Mouse (Mus musculus) testis, adult 2 months (tissue): ENCODE measurements around the gene A1bg. TPM values are rescaled to one million over a fixed set of nuclear protein-coding genes. Genes with fewer than 3 reads are reported as not detected.
A peak's percentile ranks its signal among the peaks of the same experiment; 100 is the strongest.

Experiments used
- H3K27ac ChIP-seq: fragments of 200-500 bp; 2 replicates; pipeline ENCODE4 v1.5.1; 2012; ENCODE audit warnings: low read depth, low read length; ENCODE audit not compliant: control insufficient read depth, insufficient read depth
- H3K27me3 ChIP-seq: fragments of 200-500 bp; 2 replicates; pipeline ENCODE4 v1.6.1; 2012; ENCODE audit warnings: mild to moderate bottlenecking, low read length, moderate library complexity; ENCODE audit not compliant: control insufficient read depth, insufficient read depth
- H3K36me3 ChIP-seq: fragments of 200-500 bp; 2 replicates; pipeline ENCODE4 v1.6.1; 2012; ENCODE audit warnings: mild to moderate bottlenecking, low read length; ENCODE audit not compliant: control insufficient read depth, insufficient read depth
- H3K4me1 ChIP-seq: fragments of 200-500 bp; 2 replicates; pipeline ENCODE4 v1.6.1; 2012; ENCODE audit warnings: low read length; ENCODE audit not compliant: control insufficient read depth, insufficient read depth
- H3K4me3 ChIP-seq: fragments of 200-500 bp; 2 replicates; pipeline ENCODE4 v1.5.1; 2012; ENCODE audit warnings: low read depth, mild to moderate bottlenecking, low read length, moderate library complexity, mixed read lengths; ENCODE audit not compliant: control insufficient read depth
- CTCF ChIP-seq: fragments of 200-500 bp; IDR thresholded peaks from 2 replicates; pipeline ENCODE4 v1.5.1; 2012; ENCODE audit warnings: low read depth, mild to moderate bottlenecking, inconsistent platforms, low read length, moderate library complexity; ENCODE audit not compliant: control insufficient read depth, insufficient read depth, insufficient replicate concordance
- POLR2A ChIP-seq: fragments of 200-500 bp; IDR thresholded peaks from 2 replicates; pipeline ENCODE4 v1.6.1; 2012; ENCODE audit warnings: low read depth, mild to moderate bottlenecking, inconsistent platforms, low read length, moderate library complexity; ENCODE audit not compliant: control insufficient read depth
- polyA plus RNA-seq: library from polyadenylated mRNA; depleted of rRNA; stranded (reverse); fragments of >200 nt; gene quantifications from 2 replicates; pipeline ENCODE4 v1.2.3, GENCODE M21; 2012; rRNA removed

The A1bg gene
- polyA plus RNA-seq, 1 experiment = not detected

DNA sequence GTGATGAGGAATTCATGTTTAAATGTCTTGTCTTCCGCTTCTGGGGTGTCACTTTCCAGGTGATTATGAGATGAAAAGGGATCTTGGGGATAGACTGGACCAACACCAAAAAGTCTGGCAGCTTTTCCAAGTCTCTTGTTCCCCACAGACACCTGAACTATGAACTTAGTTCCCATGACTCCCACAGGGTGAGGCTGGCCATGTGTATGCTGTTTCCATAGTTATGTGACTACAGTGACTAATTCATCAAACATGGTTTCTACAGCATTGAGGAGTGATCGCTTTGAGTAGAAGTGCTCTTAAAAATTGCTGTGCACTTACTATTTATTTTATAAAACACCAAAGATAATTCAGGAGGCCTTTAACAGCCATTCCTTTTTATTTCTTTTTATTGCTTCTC lies 34.1 kb downstream of the A1bg start:
- no peaks in the 10 kb centered on the region for H3K4me1 ChIP-seq
- TF ChIP-seq CTCF = no peak
- TF ChIP-seq POLR2A = no peak
- no peaks in the 10 kb centered on the region for H3K36me3 ChIP-seq
- H3K4me3 ChIP-seq = no peak overlapping the region
- H3K27me3 ChIP-seq = no peaks in the 10 kb centered on the region
- H3K27ac ChIP-seq = no peak overlapping the region

DNA sequence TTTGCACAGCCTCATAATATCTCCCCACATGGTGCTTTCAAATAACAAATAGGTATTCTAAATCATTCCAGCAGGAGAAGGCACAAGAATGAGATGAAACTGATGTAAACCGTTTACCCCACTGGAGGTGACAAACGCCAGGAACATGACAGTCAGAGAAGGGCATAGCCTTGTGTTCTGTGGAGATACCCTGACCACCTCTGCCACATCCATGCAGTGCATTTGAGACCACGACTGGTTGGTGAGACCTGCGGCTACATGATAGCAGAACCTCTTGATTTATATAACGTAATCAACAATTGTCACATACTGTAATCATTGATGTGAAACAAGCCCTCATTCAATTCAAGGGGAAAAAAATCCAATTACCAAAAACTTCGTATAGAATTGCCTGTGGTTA lies 47.1 kb downstream of the A1bg start:
- Histone ChIP-seq H3K36me3 (no peaks in the 10 kb centered on the region), H3K27me3 (no peaks in the 10 kb centered on the region), H3K4me3 (no peak overlapping the region), H3K27ac (no peak overlapping the region), H3K4me1 (no peaks in the 10 kb centered on the region)
- no peak for TF ChIP-seq CTCF
- no peak for TF ChIP-seq POLR2A

DNA sequence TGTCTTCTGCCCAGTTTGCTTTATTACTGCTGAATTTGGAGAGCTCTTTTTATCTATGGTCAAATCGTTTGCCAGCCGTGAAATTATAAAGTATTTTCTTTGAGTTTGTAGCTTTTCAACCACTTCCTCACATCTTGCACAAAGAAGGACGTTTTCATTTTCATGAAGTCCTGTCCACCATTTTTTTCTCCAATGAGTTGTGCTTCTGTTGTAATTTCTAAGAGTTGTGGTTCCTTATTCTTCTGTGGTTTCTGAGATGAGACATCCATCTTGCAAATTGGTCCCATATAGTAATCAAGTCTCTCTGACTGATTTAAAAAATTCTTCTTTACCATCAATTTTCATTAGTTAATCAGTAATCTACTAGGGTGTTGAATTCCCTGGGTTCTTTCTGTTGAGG lies 60.4 kb downstream of the A1bg start:
- no peak for TF ChIP-seq POLR2A
- no peak for TF ChIP-seq CTCF
- Histone ChIP-seq H3K36me3 (no peaks in the 10 kb centered on the region), H3K27ac (no peak overlapping the region), H3K4me3 (no peak overlapping the region), H3K27me3 (no peaks in the 10 kb centered on the region), H3K4me1 (no peaks in the 10 kb centered on the region)

DNA sequence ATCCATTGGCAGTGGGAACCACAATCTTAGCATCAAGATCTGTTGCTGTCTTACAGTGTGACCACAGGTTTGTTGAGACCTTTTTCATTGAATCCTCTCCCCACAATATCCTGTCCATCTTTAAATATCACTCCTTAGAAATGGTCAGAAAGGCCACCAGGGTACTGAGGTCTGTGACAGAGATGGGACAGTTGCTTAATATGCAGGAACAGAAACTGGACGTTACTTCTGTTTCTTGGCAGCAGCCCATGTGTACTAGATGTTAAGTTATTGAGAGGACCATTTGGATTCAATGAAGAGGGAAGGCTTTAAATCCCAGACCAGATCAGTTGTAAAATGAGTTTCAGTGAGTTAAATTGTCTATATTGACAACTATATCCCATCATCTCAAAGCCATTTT lies 67.7 kb downstream of the A1bg start:
- Histone ChIP-seq H3K27me3 (no peaks in the 10 kb centered on the region), H3K4me1 (peaks cover 4% of the 10 kb centered on the region), H3K36me3 (no peaks in the 10 kb centered on the region), H3K27ac (no peak overlapping the region), H3K4me3 (no peak overlapping the region)
- TF ChIP-seq POLR2A (no peak), CTCF (no peak)

DNA sequence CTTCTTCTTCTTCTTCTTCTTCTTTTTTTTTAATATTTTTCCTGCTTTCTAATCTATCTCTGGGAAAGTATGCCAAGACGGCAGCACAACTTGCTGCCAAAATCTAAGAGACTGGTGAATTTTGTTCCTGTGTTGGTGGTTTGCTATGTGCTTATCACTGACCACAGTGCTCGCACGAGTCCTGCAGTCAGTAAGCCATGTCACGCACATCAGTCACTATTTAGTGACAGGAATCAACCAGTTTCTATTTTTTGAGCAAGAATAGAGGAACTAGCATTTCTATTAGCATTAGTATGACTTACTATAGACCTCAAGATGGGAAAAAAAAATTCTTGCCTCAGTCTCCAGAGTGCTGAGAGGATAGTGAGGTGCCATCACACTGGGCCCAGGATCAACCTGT lies 68.7 kb downstream of the A1bg start:
- no peak overlapping the region for H3K27ac ChIP-seq
- H3K4me3 ChIP-seq = no peak overlapping the region
- H3K36me3 ChIP-seq = no peaks in the 10 kb centered on the region
- TF ChIP-seq CTCF (no peak), POLR2A (no peak)
- peaks cover 4% of the 10 kb centered on the region for H3K4me1 ChIP-seq
- H3K27me3 ChIP-seq = no peaks in the 10 kb centered on the region

DNA sequence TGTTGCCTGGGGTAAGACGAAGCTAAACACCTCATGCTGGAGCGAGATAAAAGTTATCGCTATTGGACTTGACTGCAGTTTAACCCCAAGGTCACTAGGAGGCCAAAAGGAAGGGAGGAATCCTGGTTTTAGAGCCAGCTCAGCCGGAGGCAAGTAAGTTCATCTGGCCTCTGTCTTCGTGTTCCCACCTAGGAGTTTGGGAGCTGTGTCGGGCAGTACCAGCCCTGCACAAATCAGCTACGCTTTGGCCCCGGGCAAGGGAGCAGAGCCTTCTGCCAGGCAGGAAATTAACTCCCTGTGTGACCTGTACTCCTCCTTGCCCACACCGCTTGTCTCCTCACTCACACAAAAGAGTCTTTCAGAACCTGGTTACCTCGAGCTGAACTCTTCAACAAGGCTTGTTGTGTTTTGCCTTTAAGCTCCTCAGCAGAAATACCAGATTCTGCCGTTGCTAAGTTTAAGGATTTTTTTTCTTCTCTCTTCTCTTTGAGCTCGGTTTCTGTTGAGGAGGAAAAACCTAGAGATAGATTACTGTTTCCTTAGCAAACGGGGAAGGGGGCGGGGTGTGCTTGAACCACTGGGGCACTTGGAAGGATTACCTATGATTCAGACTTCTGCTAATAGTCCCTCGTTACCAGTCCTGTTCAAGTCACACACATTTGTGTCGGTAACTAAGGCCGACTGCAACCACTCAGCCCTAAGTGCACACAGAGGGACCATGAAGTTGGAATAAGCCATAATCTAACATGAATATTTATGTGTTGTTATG lies 69.4 kb downstream of the A1bg start, which contains the start of gene Fam84b:
TSS of gene Fam84b (minus strand) at position 548 of the 769 bp plus-strand sequence.
- H3K27ac ChIP-seq = peak within 1 kb of the TSS; percentile 26; the same call in 1 of the 2 replicates
- H3K4me1 ChIP-seq = peaks cover 4% of the 10 kb centered on the region
- H3K4me3 ChIP-seq = no peak within 1 kb of the TSS
- H3K27me3 ChIP-seq = no peaks in the 10 kb centered on the region
- TF ChIP-seq POLR2A (no peak), CTCF (no peak)
- H3K36me3 ChIP-seq = no peaks in the 10 kb centered on the region

DNA sequence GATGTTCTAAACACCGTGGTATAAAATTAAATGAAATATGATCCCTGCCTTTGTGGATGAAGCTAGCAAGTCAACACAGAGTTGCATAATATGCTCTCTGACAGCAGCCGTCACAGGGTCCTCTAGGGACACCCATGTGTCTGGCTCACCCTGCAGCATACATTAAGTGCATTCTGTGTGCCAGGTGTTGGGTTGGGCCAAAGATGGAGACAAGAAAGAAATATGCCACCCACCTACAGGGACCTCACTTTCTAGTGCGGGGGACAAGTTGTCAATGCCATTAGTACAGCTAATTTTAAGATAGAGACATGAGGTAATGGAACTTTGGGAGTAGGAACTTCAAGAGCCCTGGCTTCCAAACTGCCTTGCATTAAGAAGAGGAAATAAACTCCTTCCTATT lies 74.2 kb downstream of the A1bg start:
- Histone ChIP-seq H3K36me3 (no peaks in the 10 kb centered on the region), H3K4me1 (peaks cover 4% of the 10 kb centered on the region), H3K4me3 (no peak overlapping the region), H3K27ac (no peak overlapping the region), H3K27me3 (no peaks in the 10 kb centered on the region)
- TF ChIP-seq CTCF = no peak
- no peak for TF ChIP-seq POLR2A

Other genes starting within 250 kb of the A1bg start
- gene Fam84b, start 69.2 kb downstream of the A1bg start, polyA plus RNA-seq = 1.0 and 1.3 TPM in 2 replicates